Mouse (Mus musculus) CD8-positive naive resting alpha-beta T cell, adult 2 months (primary cell): ENCODE measurements around the gene Dnm3.

Experiments used
- DNase-seq, 2 experiments: peaks; one replicate each; pipeline ENCODE4 v3.0.0; 2022; ENCODE audit warnings: low read depth in 2 of 2, low spot score in 2 of 2

Dnm3 gene

GRCm38 (mm10) chr1:162477246-162478209 is at the start of gene Dnm3:
Gene Dnm3, minus strand, starts transcription at chr1:162478034.
- DNase-seq, result no peak

DNA sequence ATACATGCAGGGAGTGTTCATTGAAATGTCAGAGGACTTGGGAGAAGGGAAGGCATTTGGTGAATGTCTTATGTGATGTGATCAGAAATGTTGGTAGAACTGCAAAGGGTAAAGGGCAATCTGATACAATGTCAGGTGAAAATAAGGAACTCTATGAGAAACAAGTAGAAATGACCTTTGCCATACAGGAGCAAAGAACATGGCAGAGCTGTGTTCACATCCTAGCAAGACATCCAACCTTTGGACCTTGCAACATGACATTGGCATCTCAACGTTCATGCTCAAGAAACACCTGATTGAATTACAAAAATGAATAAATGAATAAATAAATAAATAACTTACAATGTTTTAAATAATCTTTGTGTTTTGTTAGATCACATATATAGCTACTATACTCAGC is 37.3 kb upstream of the Dnm3 start:
- no peak for DNase-seq

- DNase-seq, result no peak
These were observed 32.2 kb upstream of the Dnm3 start for GRCm38 (mm10) chr1:162510013-162510356.

DNA sequence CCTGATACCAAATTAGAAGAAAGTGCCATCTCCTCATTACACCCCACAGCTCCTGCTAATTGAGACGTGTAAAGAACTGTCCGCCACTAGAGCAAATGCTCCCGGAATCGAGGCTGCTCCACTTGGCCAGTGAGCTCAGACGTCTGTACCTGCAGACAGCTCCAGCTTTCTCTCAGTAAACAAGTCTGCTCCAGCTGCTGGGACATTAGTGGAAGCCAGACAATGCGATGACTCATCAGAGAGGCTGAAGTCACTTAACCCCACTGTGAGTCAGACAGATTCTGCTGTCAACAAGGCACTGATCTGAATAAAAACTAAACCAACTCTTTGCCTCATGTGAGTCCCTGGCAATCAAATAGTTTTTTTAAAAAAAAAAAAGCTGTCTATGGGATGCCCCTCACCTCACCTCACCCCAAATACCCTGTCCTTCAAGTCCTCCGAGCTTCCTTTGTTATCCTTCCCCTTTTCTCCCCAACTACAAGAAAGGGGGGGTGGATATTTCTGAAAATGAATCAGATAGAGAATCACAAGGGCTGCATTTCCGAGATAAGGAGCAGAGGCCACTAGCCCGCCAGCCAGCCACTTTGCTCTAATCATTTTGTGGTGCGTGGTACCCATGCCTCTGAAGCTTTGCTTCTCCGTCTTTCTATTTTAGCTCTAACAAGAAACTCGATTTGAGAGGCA is 31.6 kb upstream of the Dnm3 start:
- no peak for DNase-seq

- DNase-seq, result no peak
These were observed 30.6 kb upstream of the Dnm3 start for GRCm38 (mm10) chr1:162508211-162509005.

- DNase-seq, result no peak
These were observed 28.7 kb upstream of the Dnm3 start for GRCm38 (mm10) chr1:162506516-162506915.

GRCm38 (mm10) chr1:162505649-162506048 is 27.8 kb upstream of the Dnm3 start:
- no peak for DNase-seq

DNA sequence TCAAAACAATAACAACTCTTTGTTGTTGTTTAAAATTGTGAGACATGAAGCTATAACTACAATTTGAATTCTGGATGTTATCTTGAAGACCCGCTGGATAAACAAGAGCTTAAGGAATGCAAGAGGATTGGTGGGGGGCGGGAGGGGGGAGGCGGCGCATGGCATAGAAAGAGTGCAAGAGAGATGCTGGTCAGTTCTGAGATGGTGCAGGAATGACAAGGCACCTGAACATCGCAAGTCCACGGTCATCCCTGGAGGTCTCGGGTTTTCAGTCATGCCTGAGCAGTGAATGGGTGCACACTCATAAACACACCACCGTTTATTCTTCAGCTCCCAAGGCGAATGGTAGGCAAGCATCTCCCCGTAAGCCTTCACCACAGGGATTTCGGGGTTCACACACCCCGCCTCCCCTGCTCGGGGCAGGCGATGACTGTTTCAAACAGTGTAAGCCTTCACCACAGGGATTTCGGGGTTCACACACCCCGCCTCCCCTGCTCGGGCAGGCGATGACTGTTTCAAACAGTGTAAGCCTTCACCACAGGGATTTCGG is 1.2 kb downstream of the Dnm3 start:
- no peak for DNase-seq

GRCm38 (mm10) chr1:162472949-162473348 is 4.9 kb downstream of the Dnm3 start:
- DNase-seq, result no peak

DNA sequence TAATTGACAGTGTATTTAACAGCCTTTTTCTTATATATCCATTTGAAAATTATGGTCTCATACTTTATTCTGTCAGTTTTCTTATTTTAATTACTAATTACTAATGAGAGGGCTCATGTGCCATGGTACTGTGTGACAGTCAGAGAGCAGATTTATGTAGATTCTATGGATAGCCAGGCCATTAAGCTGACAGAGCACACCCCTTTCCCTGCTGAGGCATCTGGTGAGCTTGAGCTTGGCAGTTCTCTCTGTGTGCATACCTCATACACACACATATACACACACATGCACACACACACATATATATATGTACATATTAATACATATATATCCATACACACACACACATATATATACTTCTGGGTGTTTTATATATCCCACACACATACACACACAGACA is 6.7 kb downstream of the Dnm3 start:
- DNase-seq, result no peak

DNA sequence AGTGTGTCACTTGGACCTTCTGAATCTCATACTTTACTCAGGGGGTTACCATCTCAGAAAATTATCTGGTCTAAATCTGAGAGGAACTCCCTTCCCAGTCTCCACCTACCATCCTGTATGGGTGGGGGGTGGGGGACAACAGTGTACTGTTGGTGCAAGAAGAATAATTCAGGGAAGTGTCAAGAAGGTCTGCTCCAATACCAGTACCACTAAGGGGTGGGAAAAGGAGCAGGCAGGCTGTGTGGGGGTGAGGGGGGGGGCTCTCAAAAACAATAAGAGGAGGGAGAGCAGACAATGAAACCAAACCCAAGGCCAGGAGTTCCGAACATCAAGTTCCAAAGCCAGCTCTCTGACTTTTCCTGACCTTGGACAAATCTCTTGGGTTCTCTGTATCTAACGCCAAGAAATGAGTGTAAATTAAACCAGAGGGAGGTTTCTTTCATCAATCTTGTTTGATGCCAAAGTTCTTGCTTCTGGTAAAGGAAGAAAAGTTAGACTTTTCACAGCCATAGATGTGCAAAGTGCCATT is 8.0 kb downstream of the Dnm3 start:
- DNase-seq, result no peak

DNA sequence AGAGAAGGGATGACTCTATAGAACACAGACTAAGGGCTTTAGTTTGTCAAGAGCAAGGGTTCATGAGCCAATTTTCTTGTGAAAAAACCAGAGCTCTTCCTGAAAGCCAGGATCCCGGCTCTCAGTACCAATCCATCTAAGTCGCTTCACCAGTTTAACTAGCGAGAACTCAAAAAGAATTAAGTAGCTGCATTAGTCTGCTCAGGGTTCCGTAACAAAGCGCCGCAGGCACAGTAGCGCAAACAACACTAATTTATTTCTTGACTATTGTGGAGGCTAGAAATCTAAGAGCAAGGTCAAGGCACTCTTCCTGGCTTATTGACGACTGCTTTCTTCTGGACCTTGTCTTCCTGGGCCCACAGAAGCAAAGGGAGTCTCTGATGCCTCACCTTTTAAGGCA is 14.2 kb downstream of the Dnm3 start:
- no peak for DNase-seq

GRCm38 (mm10) chr1:162458711-162459110 is 19.1 kb downstream of the Dnm3 start:
- no peak for DNase-seq

DNA sequence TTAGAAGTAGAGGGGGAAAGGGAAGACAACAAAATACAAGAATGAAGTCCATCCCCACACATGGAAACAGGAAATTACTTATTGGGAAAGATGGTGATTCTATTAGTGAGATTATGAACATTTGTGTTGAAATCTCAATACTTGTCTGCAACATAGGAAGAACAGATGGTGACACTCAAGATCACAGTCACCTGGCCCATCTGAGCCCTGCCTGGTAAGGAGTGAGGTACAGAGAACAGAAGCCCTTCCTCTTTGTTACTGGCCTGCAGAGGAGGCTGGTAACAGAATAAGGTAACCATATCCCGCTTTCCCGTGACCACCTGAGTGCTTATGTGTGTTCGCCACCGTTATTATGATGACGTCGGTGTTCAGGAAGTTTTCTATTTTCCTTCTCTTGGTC is 21.0 kb downstream of the Dnm3 start:
- no peak for DNase-seq

DNA sequence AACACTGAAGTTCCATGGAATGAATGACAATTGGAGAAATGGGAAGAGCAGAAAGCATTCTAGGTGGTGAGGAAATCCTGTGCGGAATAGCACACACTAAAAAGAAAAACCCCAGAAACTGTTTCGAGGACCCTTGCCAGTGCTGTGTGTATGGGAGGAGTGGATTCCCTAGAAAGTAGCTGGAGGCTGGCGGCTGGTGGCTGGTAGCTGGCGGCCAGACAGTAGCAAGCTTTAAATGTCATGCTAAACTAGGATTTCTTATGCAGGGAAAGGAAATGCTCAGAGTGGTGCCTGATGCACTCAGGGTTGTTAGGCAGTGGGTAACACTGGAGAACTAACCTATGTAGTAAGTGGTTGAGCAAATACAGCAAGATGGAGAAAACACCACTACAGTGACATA is 21.4 kb downstream of the Dnm3 start:
- no peak for DNase-seq

DNA sequence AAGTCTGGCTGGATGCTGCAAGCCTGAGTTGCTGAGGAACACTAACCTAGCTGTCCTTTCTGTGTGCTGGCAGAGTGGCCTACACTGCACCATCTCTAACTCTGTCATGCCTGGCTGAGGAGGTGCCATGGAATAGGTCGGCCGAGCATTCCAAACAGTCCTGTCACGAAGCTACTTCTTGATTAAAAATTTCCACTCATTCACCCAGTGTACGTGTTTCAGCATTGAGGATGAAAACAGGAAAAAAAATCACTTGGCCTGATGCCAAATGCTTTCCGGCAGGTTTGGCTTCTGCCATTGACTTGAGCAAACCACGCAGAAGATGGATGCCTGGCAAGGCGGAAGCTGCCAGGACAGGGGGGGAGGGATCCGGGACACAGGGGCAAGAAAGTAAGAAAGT is 24.3 kb downstream of the Dnm3 start:
- no peak for DNase-seq

DNA sequence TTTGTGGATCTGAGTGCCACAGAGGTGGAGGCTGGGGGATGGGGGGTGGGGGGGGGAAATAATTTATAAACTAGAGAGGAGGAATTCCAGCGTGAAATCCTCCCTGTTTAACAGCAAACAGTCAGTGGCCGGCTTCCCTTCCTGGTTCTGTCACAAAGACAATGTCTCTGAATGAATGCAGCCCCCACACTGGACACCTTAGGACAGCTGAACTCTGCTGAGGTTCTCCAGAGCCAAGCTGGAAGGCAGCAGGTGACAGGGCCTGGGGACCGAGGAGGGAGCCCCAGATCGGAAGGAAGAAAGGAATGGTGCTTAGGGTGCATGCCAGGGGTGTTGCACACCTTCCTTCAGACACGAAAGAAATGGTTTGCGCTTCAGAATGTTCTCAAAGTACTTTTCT is 24.8 kb downstream of the Dnm3 start:
- no peak for DNase-seq

- no peak for DNase-seq
These were observed 28.5 kb downstream of the Dnm3 start for GRCm38 (mm10) chr1:162449161-162449909.

DNA sequence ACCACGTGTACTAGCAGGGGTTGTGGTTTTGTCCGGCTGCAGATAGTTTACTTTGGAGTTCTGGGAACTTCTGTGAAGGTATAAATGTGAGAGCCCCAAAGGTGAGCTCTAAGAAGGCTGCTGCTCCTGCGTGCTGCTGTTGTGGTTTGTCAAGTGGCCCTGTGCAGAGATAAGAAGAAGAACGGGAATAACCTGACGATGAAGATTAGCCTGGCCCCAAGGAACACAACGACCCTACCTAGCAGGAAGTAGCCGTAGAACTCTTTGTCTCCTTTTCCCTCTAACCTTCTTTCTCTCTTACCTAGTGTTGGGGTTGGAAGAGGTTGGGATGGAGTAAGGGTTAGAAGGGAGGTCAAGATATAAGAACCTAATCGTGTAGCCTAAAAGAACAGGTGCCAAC is 33.0 kb downstream of the Dnm3 start:
- no peak for DNase-seq

DNA sequence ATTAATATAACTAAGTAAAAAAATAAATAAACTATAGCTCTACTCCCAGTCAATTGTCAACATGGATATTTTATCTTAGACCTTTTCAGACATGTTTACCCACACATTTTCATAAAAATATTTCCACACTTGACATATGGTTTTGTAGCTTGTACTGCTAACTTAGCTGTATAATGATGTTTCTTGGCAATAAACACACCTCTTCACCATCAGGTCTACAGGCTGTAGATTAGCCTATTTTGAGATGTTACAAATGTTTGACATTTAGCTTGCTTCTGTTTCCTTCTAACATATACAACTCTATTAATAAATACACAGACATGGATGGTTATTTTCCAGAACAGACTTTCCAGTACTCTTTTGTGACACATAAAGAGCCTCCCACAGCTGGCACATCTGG is 38.3 kb downstream of the Dnm3 start:
- DNase-seq, result no peak
